Mouse (Mus musculus): ENCODE data around the gene Slc25a34. TPM values are rescaled to one million over a fixed set of nuclear protein-coding genes. Genes with fewer than 3 reads are reported as not detected.

Gene Slc25a34
- total RNA-seq, 4 experiments from 2014 or later, result 3.7 to 4.8 (median 4.2) TPM

DNA sequence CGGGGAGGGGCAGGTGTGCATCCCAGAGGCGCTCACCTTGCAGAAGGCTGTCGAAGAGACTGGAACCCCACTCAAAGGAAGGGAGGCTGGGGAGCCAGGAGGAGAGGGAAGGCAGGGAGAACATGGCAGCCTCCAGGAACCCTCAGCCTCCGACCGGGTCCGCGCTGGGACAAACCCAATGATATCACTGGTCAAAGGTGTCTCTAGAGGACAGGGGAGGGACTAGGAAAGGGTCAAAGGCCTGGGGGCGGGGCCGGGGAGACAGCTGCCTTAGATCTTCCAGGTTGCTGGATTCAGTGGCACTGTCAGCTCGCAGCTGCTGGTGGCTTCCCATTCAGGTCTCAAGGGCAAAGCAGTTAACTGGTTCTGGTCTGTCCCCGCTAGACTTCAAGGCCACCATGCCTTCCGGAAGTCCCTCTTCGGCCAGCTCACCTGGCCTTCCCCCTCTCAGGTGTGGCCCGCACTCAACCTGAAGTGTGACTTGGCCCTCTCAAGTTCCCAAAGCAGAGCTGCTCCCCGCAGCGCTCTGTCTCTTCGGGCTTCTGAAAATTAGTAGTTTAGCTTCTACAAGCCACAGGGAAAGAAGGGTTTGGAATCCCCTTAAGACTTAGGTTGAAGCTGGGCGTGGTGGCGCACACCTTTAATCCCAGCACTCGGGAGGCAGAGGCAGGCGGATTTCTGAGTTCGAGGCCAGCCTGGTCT, 5.6 kb downstream of the Slc25a34 start:
- DNase-seq (ENCODE audit: low spot score in 2 of 2), result no peak

DNA sequence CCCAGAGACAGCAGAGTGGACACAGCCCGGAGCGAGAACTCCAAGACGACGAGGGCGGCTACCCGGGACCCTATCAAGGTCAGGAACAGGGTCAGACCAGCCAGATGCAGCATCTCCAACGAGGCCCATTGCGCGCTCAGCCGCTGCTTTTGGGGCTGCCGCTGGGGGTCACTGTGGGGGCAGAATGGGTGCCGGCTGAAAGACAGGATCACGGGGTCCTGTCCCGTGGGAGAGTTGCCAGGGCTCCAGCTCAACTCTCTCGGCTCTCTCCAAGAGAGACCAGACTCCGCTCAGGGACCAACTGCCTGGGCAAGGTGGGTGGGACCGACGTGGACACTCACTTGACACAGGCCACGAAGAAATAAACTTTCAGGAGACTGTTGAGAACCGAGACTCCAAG, 6.3 kb downstream of the Slc25a34 start:
- DNase-seq (ENCODE audit: low spot score in 2 of 2), result peak in 1 of 2 experiments; percentile 34

- DNase-seq (ENCODE audit: low spot score in 2 of 2), result no peak
Observed at GRCm38 (mm10) chr4:141616811-141617210, 6.8 kb downstream of the Slc25a34 start.

- no peak for DNase-seq (ENCODE audit: low spot score in 2 of 2)
Observed at GRCm38 (mm10) chr4:141614946-141615345, 8.7 kb downstream of the Slc25a34 start.

DNA sequence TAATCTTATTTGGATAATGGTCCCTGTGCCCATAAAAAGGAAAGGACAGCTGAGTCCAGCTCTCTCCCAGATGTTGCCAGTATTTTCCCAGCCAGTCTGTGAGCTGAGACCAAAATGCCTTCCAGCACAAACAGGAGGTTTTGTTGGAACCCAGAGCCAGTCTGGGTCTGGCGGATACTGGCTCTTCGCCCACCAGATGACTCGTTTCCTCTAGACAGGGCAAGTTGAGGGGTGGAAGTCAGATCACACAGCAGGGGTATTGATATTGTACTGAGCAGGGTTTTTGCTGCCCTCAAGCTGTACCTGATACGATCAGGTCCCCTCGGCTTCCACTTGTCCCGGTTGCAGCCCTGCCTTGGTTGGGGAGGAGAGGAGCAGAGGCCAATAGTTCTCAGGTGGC, 14.1 kb downstream of the Slc25a34 start:
- no peak for DNase-seq (ENCODE audit: low spot score in 2 of 2)

DNA sequence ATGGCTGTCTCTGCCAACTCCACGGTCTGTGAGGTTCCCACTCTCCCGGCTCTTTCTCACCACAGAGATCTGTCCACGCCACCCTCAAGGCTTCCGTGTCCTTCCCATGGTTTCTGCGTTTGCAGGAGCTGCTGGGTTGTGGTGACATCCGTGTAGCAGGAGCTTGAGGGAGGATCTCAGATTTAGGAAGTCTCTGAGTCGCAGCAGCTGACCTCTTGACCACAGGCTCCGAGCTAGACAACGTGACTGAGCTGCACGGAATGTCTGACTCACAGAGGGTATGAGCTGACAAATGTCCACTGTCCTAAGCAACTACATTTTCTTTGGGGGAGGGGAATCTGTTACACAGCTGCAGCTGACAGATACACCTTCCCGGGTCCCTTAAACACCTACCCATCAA, 17.8 kb downstream of the Slc25a34 start, which contains the start of gene Fblim1:
Fblim1 (minus strand) TSS at position 236 of the 400 bp plus-strand sequence.
- no peak for DNase-seq (ENCODE audit: low spot score in 2 of 2)

DNA sequence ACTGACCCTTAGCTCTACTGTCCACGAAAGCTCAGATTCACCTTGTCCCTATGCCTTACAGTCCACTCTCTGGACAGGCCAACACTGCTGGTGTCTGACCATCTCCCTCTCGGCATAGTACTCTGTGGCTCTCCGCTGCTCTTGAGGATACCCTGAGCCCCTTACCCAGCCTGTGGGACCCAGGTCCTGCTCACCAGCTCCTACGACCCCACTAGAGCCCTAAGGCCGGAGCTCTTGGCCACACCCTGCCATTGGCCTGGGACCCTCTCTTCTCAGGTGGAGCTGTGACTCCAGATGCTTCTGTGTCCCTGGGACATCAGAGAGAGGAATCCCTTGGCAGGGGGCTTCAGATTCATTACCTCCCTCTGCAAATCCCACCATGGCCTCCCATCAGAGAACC, 18.2 kb downstream of the Slc25a34 start:
- DNase-seq (ENCODE audit: low spot score in 2 of 2), result no peak

GRCm38 (mm10) chr4:141604493-141604892, 19.1 kb downstream of the Slc25a34 start:
- DNase-seq (ENCODE audit: low spot score in 2 of 2), result no peak

GRCm38 (mm10) chr4:141603921-141604320, 19.7 kb downstream of the Slc25a34 start:
- no peak for DNase-seq (ENCODE audit: low spot score in 2 of 2)

DNA sequence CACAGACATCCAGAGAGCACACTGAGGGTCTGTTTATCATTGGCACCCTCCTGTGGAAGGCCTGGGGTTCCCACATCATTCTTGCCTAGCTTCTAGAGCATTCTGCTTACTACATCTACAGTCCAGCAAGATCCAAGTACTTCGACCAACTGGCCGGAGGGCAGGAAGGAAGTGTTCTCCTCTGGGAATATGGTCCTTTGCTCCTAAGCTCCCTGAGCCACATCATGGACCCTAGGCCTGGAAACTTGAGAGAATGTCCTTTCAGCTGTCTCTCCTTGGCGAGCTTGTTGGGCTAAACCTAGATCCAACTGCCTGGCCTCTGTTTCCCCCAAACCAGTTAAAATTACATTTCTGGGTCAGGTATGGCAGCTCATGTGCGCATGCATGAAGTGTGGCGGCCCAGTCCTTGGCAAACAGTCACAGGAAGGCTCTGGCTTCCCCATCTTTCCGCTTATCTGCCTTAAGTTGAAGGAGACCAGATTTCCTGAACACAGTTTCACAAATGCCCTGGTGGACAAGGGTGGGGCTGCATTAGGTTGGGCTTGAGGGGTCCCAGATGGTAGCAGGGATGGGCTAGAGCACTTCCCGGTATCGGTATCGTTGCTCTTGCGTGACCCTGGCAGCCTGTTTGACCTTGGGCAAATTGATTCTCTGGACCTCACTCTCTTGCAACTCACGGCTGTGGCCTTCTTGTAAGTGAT, 20.9 kb downstream of the Slc25a34 start:
- DNase-seq (ENCODE audit: low spot score in 2 of 2), result no peak

GRCm38 (mm10) chr4:141601148-141601862, 22.3 kb downstream of the Slc25a34 start:
- no peak for DNase-seq (ENCODE audit: low spot score in 2 of 2)

- DNase-seq (ENCODE audit: low spot score in 2 of 2), result no peak
Observed at GRCm38 (mm10) chr4:141600364-141600763, 23.3 kb downstream of the Slc25a34 start.

DNA sequence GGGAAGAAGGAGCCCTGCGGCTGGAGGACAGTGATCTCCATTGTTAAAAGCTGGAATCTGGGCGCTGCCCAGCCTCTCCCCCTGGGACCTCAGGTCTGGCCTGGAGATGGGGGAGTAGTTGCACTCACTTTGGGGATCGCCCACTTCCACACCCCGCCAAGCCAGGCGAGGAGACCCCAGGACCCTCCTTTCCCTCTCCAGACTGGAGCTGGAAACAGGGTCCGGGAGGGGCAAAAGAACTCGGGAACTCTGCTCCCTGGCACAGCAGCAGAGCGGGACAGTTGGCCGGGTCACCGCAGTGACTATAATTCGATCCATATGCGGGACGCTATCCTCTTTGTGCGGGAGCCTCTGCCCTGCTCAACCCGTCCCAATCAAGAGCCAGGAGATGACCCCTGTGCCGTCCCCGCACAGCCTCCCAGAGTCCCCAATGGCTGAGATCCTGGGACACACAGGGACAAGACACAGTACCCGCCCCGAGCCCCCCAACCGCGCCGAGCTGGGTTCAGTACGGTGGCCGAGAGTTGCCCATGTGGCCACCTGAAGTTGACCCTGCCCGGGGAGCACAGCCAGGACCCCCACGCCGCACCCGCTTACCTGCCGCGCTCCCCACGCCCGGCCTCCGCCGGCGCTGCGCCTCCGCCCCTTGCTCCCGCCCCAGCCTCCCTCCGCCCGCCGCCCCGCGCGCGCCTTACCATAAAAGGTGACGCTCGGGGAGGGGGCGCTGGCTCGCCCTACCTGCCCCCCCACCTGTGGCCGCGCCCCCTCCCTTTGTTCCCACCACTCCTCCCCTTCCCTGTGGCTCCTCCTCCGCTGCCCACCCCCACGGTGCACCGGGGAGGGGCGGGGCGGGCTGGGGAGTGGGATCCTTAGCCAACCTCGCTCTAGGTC, 24.1 kb downstream of the Slc25a34 start:
- DNase-seq (ENCODE audit: low spot score in 2 of 2), result no peak

DNA sequence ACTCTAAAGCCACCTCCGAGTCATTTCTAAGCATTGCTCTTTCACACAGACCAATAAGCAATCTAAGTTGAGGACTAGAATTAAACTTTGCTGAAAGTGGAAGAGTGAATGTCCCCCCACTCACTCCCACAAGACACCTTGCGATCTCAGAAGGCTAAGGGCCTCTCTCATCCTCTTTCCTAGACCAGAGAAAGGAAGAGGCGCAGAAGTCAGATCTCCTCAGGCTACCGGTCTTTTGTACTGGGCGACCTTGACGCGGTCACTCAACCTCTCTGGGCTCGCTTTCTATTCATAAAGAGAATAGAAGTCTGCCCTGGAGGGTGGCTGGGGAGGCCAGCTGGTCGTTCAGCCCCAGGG, 24.7 kb downstream of the Slc25a34 start:
- DNase-seq (ENCODE audit: low spot score in 2 of 2), result no peak

GRCm38 (mm10) chr4:141598199-141598893, 25.3 kb downstream of the Slc25a34 start:
- no peak for DNase-seq (ENCODE audit: low spot score in 2 of 2)

DNA sequence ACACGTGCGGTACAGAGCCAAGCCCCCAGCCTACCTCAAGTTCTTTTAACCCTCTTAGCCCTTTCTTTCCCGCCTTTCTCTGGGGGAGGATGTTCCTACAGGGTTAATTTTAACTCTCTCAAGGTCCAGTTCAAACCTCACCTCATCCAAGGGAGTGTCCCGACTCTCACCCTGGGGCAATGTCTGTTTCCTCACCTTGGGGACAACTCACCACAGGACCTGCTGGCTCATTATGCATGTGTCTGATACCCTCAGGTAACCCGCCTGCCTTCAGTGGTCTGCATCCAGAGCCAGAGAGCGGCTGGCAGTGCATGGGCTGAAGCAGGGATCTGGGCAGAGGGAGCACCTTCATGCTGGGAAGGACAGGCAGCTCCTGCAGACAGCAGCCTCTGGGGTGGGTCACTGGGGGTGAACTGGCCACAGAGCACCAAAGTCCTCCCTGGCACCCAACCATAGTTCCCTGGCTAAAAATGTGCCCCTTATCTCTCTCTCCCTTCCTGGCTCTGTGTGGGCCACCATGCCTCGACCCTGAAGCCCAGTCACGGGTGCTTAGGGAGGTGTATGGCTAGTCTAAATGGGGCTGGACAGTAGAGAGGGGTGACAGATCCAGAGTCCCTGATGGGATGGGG, 26.8 kb downstream of the Slc25a34 start:
- no peak for DNase-seq (ENCODE audit: low spot score in 2 of 2)

- DNase-seq (ENCODE audit: low spot score in 2 of 2), result no peak
Observed at GRCm38 (mm10) chr4:141595605-141596268, 27.9 kb downstream of the Slc25a34 start.

GRCm38 (mm10) chr4:141595138-141595537, 28.5 kb downstream of the Slc25a34 start:
- DNase-seq (ENCODE audit: low spot score in 2 of 2), result no peak

DNA sequence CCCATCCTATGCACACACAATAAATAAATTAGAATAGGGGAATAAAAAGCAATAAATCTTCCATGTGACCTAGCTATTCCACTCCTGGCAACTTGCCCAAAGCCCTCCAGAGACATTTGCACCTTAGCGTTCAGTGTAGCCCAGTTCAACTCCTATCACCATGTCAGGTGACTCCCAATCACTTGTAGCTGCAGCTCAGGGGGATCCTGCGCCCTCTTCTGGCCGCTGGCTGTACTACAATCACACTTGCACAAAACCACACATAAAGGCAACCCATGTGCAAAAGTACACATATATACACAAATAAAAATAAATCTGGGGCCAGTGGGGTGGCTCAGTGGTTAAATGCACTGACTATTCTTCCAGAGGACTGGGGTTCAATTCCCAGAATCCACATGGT, 32.1 kb downstream of the Slc25a34 start:
- DNase-seq (ENCODE audit: low spot score in 2 of 2), result no peak

- DNase-seq (ENCODE audit: low spot score in 2 of 2), result no peak
Observed at GRCm38 (mm10) chr4:141583919-141584318, 39.7 kb downstream of the Slc25a34 start.
